Mouse (Mus musculus): ENCODE data around the gene Kcnj14. TPM values are rescaled to one million over a fixed set of nuclear protein-coding genes. Genes with fewer than 3 reads are reported as not detected.

Gene Kcnj14
- polyA plus RNA-seq, 1 experiment from 2014 or later, result 1.3 TPM

DNA sequence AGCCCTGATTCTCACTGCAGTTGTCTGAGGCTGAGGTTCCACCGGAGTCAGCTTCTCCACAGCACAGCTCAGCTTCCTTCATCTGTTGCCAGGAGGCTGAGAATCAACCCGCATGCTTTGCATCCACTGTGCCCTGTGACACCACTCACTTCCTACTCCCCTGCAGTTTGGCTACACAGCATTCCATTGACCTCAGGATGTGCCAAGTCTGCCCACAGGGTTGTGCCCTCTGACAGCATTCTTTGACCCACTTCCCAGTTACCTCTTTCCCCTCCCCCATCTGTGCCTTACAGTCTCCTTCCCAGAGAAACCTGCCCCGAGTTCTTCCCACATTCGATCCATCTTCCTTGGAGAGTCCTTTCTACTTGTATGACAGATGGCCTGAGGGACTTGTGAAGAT, 42.3 kb downstream of the Kcnj14 start:
- peaks cover 20% of the 10 kb centered on the region for H3K4me1 ChIP-seq (replicated peaks; ENCODE audit: control insufficient read depth, insufficient read depth, low read length)
- H3K4me3 ChIP-seq (ENCODE audit: low read length), result no peak overlapping the region
- H3K27me3 ChIP-seq (ENCODE audit: control insufficient read depth, insufficient read depth, low read depth, low read length), result peaks cover 5% of the 10 kb centered on the region
- H3K9me3 ChIP-seq (ENCODE audit: control insufficient read depth, low read length), result no peaks in the 10 kb centered on the region
- no peak overlapping the region for H3K9ac ChIP-seq (ENCODE audit: low read length)
- no peak overlapping the region for H3K4me2 ChIP-seq (ENCODE audit: low read depth, low read length)
- 61% methylated on average over 4 of the region's 4 CpGs for WGBS
- no peak overlapping the region for H3K27ac ChIP-seq (ENCODE audit: low read length)
- ATAC-seq (ENCODE audit: low read depth), result no peak
- no peaks in the 10 kb centered on the region for H3K36me3 ChIP-seq (ENCODE audit: control insufficient read depth, insufficient read depth, low read length)

GRCm38 (mm10) chr7:45779081-45779641, 45.4 kb downstream of the Kcnj14 start:
- no peaks in the 10 kb centered on the region; the same call in 1 of the 2 replicates for H3K27me3 ChIP-seq (ENCODE audit: control insufficient read depth, insufficient read depth, low read depth, low read length)
- 22% methylated on average over 22 of the region's 22 CpGs for WGBS

GRCm38 (mm10) chr7:45775237-45775636, 49.3 kb downstream of the Kcnj14 start:
- H3K9ac ChIP-seq (ENCODE audit: low read length), result no peak overlapping the region
- 57% methylated on average over 7 of the region's 7 CpGs for WGBS
- H3K36me3 ChIP-seq (ENCODE audit: control insufficient read depth, insufficient read depth, low read length), result no peaks in the 10 kb centered on the region
- no peaks in the 10 kb centered on the region for H3K9me3 ChIP-seq (ENCODE audit: control insufficient read depth, low read length)
- no peak for ATAC-seq (ENCODE audit: low read depth)
- no peak overlapping the region for H3K27ac ChIP-seq (ENCODE audit: low read length)
- no peaks in the 10 kb centered on the region for H3K27me3 ChIP-seq (ENCODE audit: control insufficient read depth, insufficient read depth, low read depth, low read length)
- H3K4me3 ChIP-seq (ENCODE audit: low read length), result no peak overlapping the region
- H3K4me1 ChIP-seq (replicated peaks; ENCODE audit: control insufficient read depth, insufficient read depth, low read length), result no peaks in the 10 kb centered on the region
- no peak overlapping the region for H3K4me2 ChIP-seq (ENCODE audit: low read depth, low read length)

More at GRCm38 (mm10) chr7:45779081-45779641, 45.4 kb downstream of the Kcnj14 start:
- Histone ChIP-seq H3K4me1 (replicated peaks; ENCODE audit: control insufficient read depth, insufficient read depth, low read length) (peaks cover 5% of the 10 kb centered on the region; the same call in 1 of the 2 replicates), H3K4me2 (ENCODE audit: low read depth, low read length) (peak overlapping the region; percentile 21), H3K36me3 (ENCODE audit: control insufficient read depth, insufficient read depth, low read length) (no peaks in the 10 kb centered on the region), H3K27ac (ENCODE audit: low read length) (no peak overlapping the region), H3K4me3 (ENCODE audit: low read length) (no peak overlapping the region), H3K9ac (ENCODE audit: low read length) (no peak overlapping the region), H3K9me3 (ENCODE audit: control insufficient read depth, low read length) (no peaks in the 10 kb centered on the region)
- no peak for ATAC-seq (ENCODE audit: low read depth)

DNA sequence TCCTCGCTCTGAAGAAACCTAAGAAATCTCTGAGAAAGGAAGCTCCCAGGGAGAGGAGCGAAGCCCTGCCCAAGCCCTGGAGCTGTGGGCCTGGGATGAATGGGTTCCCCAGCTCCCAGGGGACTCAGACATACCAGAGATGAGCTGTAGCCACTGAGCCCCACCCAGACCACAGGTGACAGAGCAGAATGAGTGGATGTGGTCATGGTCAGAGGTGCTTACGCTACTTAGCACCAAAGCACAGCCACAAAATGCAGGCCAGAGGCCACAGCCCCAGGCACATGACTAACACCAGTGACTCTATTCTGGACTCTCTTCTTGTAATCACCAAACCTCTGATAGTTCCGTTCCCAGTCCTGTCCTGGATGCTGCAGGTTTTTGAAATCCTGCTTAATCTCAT, 53.5 kb downstream of the Kcnj14 start:
- H3K4me3 ChIP-seq (ENCODE audit: low read length), result no peak overlapping the region
- no peaks in the 10 kb centered on the region for H3K36me3 ChIP-seq (ENCODE audit: control insufficient read depth, insufficient read depth, low read length)
- H3K9me3 ChIP-seq (ENCODE audit: control insufficient read depth, low read length), result no peaks in the 10 kb centered on the region
- H3K9ac ChIP-seq (ENCODE audit: low read length), result no peak overlapping the region
- H3K4me1 ChIP-seq (replicated peaks; ENCODE audit: control insufficient read depth, insufficient read depth, low read length), result 0 out of 2 replicates have a peak, but pooled peaks cover 4% of the 10 kb centered on the region
- H3K27ac ChIP-seq (ENCODE audit: low read length), result no peak overlapping the region
- no peak for ATAC-seq (ENCODE audit: low read depth)
- no peak overlapping the region for H3K4me2 ChIP-seq (ENCODE audit: low read depth, low read length)
- 58% methylated on average over 4 of the region's 4 CpGs for WGBS
- no peaks in the 10 kb centered on the region for H3K27me3 ChIP-seq (ENCODE audit: control insufficient read depth, insufficient read depth, low read depth, low read length)

DNA sequence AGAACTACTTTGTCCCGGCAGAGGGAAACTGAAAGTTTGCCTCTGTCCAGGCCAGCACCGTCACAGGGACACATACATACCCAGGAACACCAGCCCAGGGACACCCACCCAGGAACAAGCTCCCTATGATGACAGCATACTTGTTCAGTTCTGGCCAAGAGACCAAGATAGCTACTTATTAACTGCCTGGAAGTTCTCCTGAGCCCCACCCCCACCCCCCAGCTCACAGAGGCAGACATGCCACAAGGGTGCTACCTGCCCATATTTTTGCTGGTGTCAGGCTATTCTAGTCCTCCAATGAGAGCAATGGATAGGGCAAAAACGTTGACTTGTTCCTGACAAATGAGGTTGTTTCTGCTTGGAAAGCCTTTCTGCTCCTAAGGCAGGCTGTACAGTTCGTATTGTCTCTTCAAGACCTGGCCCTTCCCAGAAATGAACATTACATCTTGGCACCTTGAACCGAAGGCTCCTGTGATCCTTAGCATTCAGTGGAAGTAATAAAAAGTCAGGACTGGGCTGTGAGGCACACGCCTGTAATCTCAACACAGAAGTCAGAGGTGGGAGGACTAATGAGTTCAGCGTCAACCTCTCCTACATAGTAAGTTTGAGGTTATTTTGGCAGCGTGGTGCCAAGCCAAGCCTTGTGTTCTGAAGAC, 54.0 kb downstream of the Kcnj14 start:
- no peaks in the 10 kb centered on the region for H3K36me3 ChIP-seq (ENCODE audit: control insufficient read depth, insufficient read depth, low read length)
- no peak for ATAC-seq (ENCODE audit: low read depth)

GRCm38 (mm10) chr7:45767500-45767899, 57.1 kb downstream of the Kcnj14 start:
- Histone ChIP-seq H3K27ac (ENCODE audit: low read length) (no peak overlapping the region; the same call in 1 of the 2 replicates), H3K4me2 (ENCODE audit: low read depth, low read length) (no peak overlapping the region), H3K9ac (ENCODE audit: low read length) (no peak overlapping the region), H3K4me3 (ENCODE audit: low read length) (no peak overlapping the region), H3K9me3 (ENCODE audit: control insufficient read depth, low read length) (no peaks in the 10 kb centered on the region), H3K27me3 (ENCODE audit: control insufficient read depth, insufficient read depth, low read depth, low read length) (no peaks in the 10 kb centered on the region), H3K4me1 (replicated peaks; ENCODE audit: control insufficient read depth, insufficient read depth, low read length) (0 out of 2 replicates have a peak, but pooled peaks cover 5% of the 10 kb centered on the region), H3K36me3 (ENCODE audit: control insufficient read depth, insufficient read depth, low read length) (no peaks in the 10 kb centered on the region)
- WGBS, result 86% methylated on average over 6 of the region's 6 CpGs
- ATAC-seq (ENCODE audit: low read depth), result no peak

More for the DNA sequence above, 54.0 kb downstream of the Kcnj14 start:
- WGBS, result 55% methylated on average over 8 of the region's 8 CpGs
- no peak overlapping the region for H3K9ac ChIP-seq (ENCODE audit: low read length)
- no peaks in the 10 kb centered on the region for H3K27me3 ChIP-seq (ENCODE audit: control insufficient read depth, insufficient read depth, low read depth, low read length)
- no peaks in the 10 kb centered on the region for H3K9me3 ChIP-seq (ENCODE audit: control insufficient read depth, low read length)
- H3K4me3 ChIP-seq (ENCODE audit: low read length), result no peak overlapping the region
- no peak overlapping the region for H3K4me2 ChIP-seq (ENCODE audit: low read depth, low read length)
- H3K4me1 ChIP-seq (replicated peaks; ENCODE audit: control insufficient read depth, insufficient read depth, low read length), result 0 out of 2 replicates have a peak, but pooled peaks cover 5% of the 10 kb centered on the region
- no peak overlapping the region for H3K27ac ChIP-seq (ENCODE audit: low read length)

- no peaks in the 10 kb centered on the region for H3K27me3 ChIP-seq (ENCODE audit: control insufficient read depth, insufficient read depth, low read depth, low read length)
- no peaks in the 10 kb centered on the region for H3K9me3 ChIP-seq (ENCODE audit: control insufficient read depth, low read length)
- H3K4me3 ChIP-seq (ENCODE audit: low read length), result no peak overlapping the region
- 0 out of 2 replicates have a peak, but pooled peaks cover 5% of the 10 kb centered on the region for H3K4me1 ChIP-seq (replicated peaks; ENCODE audit: control insufficient read depth, insufficient read depth, low read length)
- no peak overlapping the region for H3K9ac ChIP-seq (ENCODE audit: low read length)
- no peak overlapping the region for H3K27ac ChIP-seq (ENCODE audit: low read length)
- H3K4me2 ChIP-seq (ENCODE audit: low read depth, low read length), result 0 out of 2 replicates have a peak overlapping the region, but pooled peaks have one; percentile 25
- 23% methylated on average over 7 of the region's 8 CpGs for WGBS
- peak; percentile 83 for ATAC-seq (ENCODE audit: low read depth)
- H3K36me3 ChIP-seq (ENCODE audit: control insufficient read depth, insufficient read depth, low read length), result no peaks in the 10 kb centered on the region
Measured at GRCm38 (mm10) chr7:45766764-45767163, 57.8 kb downstream of the Kcnj14 start.

Other genes starting within 250 kb of the Kcnj14 start
- 0.16 and 0.91 TPM in 2 replicates for gene Fgf21, start 209.3 kb downstream of the Kcnj14 start, polyA plus RNA-seq (2015; fragmentation: Nextera tagmentation; extraction: Ambion mirVana)
- 0.26 and 0.70 TPM in 2 replicates for gene Fut1, start 207.5 kb downstream of the Kcnj14 start, polyA plus RNA-seq (2015; fragmentation: Nextera tagmentation; extraction: Ambion mirVana)
- 0.16 and 0.21 TPM in 2 replicates for gene Izumo1, start 203.0 kb downstream of the Kcnj14 start, polyA plus RNA-seq (2015; fragmentation: Nextera tagmentation; extraction: Ambion mirVana)
- gene Rasip1, start 197.3 kb downstream of the Kcnj14 start, polyA plus RNA-seq (2015; fragmentation: Nextera tagmentation; extraction: Ambion mirVana), result 16.1 and 16.4 TPM in 2 replicates
- 10.6 and 11.5 TPM in 2 replicates for gene Mamstr, start 184.8 kb downstream of the Kcnj14 start, polyA plus RNA-seq (2015; fragmentation: Nextera tagmentation; extraction: Ambion mirVana)
- 0.60 and 0.70 TPM in 2 replicates for gene Fut2, start 158.4 kb downstream of the Kcnj14 start, polyA plus RNA-seq (2015; fragmentation: Nextera tagmentation; extraction: Ambion mirVana)
- 0.95 and 1.8 TPM in 2 replicates for gene Ntn5, start 140.8 kb downstream of the Kcnj14 start, polyA plus RNA-seq (2015; fragmentation: Nextera tagmentation; extraction: Ambion mirVana)
- gene Sec1, start 130.4 kb downstream of the Kcnj14 start, polyA plus RNA-seq (2015; fragmentation: Nextera tagmentation; extraction: Ambion mirVana), result 0.74 and 0.84 TPM in 2 replicates
- 2.3 and 3.3 TPM in 2 replicates for gene Car11, start 124.9 kb downstream of the Kcnj14 start, polyA plus RNA-seq (2015; fragmentation: Nextera tagmentation; extraction: Ambion mirVana)
- gene Dbp, start 119.7 kb downstream of the Kcnj14 start, polyA plus RNA-seq (2015; fragmentation: Nextera tagmentation; extraction: Ambion mirVana), result 1.5 and 1.7 TPM in 2 replicates
- 984 and 1,005 TPM in 2 replicates for gene Rpl18, start 109.3 kb downstream of the Kcnj14 start, polyA plus RNA-seq (2015; fragmentation: Nextera tagmentation; extraction: Ambion mirVana)
- 28.9 TPM in 2 replicates for gene Sphk2, start 106.8 kb downstream of the Kcnj14 start, polyA plus RNA-seq (2015; fragmentation: Nextera tagmentation; extraction: Ambion mirVana)
- gene Fam83e, start 103.6 kb downstream of the Kcnj14 start, polyA plus RNA-seq (2015; fragmentation: Nextera tagmentation; extraction: Ambion mirVana), result 2.0 and 2.1 TPM in 2 replicates
- gene Spaca4, start 99.0 kb downstream of the Kcnj14 start, polyA plus RNA-seq (2015; fragmentation: Nextera tagmentation; extraction: Ambion mirVana), result not detected in 2 replicates
- gene Lmtk3, start 41.0 kb downstream of the Kcnj14 start, polyA plus RNA-seq (2015; fragmentation: Nextera tagmentation; extraction: Ambion mirVana), result 0.72 and 1.0 TPM in 2 replicates
- 6.6 and 7.9 TPM in 2 replicates for gene Sult2b1, start 40.1 kb downstream of the Kcnj14 start, polyA plus RNA-seq (2015; fragmentation: Nextera tagmentation; extraction: Ambion mirVana)
- 108 and 112 TPM in 2 replicates for gene Cyth2, start 10.2 kb downstream of the Kcnj14 start, polyA plus RNA-seq (2015; fragmentation: Nextera tagmentation; extraction: Ambion mirVana)
- gene Grwd1, start 6.2 kb upstream of the Kcnj14 start, polyA plus RNA-seq (2015; fragmentation: Nextera tagmentation; extraction: Ambion mirVana), result 50.0 and 51.4 TPM in 2 replicates
- 76.6 and 76.7 TPM in 2 replicates for gene Kdelr1, start 48.0 kb upstream of the Kcnj14 start, polyA plus RNA-seq (2015; fragmentation: Nextera tagmentation; extraction: Ambion mirVana)
- 0.34 and 0.40 TPM in 2 replicates for gene Grin2d, start 53.6 kb upstream of the Kcnj14 start, polyA plus RNA-seq (2015; fragmentation: Nextera tagmentation; extraction: Ambion mirVana)
- 0.26 and 1.9 TPM in 2 replicates for gene Syngr4, start 71.9 kb upstream of the Kcnj14 start, polyA plus RNA-seq (2015; fragmentation: Nextera tagmentation; extraction: Ambion mirVana)
- 4.6 and 5.6 TPM in 2 replicates for gene Tmem143, start 72.2 kb upstream of the Kcnj14 start, polyA plus RNA-seq (2015; fragmentation: Nextera tagmentation; extraction: Ambion mirVana)
- gene Emp3, start 96.6 kb upstream of the Kcnj14 start, polyA plus RNA-seq (2015; fragmentation: Nextera tagmentation; extraction: Ambion mirVana), result 177 and 189 TPM in 2 replicates
- gene Ccdc114, start 99.3 kb upstream of the Kcnj14 start, polyA plus RNA-seq (2015; fragmentation: Nextera tagmentation; extraction: Ambion mirVana), result 9.6 and 11.3 TPM in 2 replicates
- 0.25 and 0.63 TPM in 2 replicates for gene Abcc6, start 205.5 kb upstream of the Kcnj14 start, polyA plus RNA-seq (2015; fragmentation: Nextera tagmentation; extraction: Ambion mirVana)
- 30.3 and 31.4 TPM in 2 replicates for gene Nomo1, start 208.9 kb upstream of the Kcnj14 start, polyA plus RNA-seq (2015; fragmentation: Nextera tagmentation; extraction: Ambion mirVana)